Mouse (Mus musculus): ENCODE results near the gene Gm9999. TPM values are rescaled to one million over a fixed set of nuclear protein-coding genes. Genes with fewer than 3 reads are reported as not detected.
A peak's percentile ranks its signal among the peaks of the same experiment; 100 is the strongest.

Gm9999 gene
- polyA plus RNA-seq (2012; rRNA removed): 1,349 and 1,518 TPM in 2 replicates

GRCm38 (mm10) chr7:46983280-46983679 is at the start of gene Gm9999:
Gene Gm9999 (plus strand): TSS chr7:46983580.
- TF ChIP-seq CTCF (IDR thresholded peaks at IDR 0.05; ENCODE audit: control insufficient read depth, insufficient read depth, insufficient replicate concordance, low read depth, low read length) (no peak), POLR2A (IDR thresholded peaks at IDR 0.05; ENCODE audit: control insufficient read depth, low read depth, low read length) (no peak)
- H3K4me1 ChIP-seq (ENCODE audit: control insufficient read depth, insufficient read depth, low read length): no peaks in the 10 kb centered on the region
- no peaks in the 10 kb centered on the region for H3K36me3 ChIP-seq (ENCODE audit: control insufficient read depth, insufficient read depth, low read length)
- H3K4me3 ChIP-seq (ENCODE audit: control insufficient read depth, low read depth, low read length): peak within 1 kb of the TSS; percentile 89
- H3K27me3 ChIP-seq (ENCODE audit: control insufficient read depth, insufficient read depth, low read length): no peaks in the 10 kb centered on the region
- peak within 1 kb of the TSS; percentile 61 for H3K27ac ChIP-seq (ENCODE audit: control insufficient read depth, insufficient read depth, low read depth, low read length)

- no peak overlapping the region for H3K4me3 ChIP-seq (ENCODE audit: control insufficient read depth, low read depth, low read length)
- H3K4me1 ChIP-seq (ENCODE audit: control insufficient read depth, insufficient read depth, low read length): no peaks in the 10 kb centered on the region
- no peak overlapping the region for H3K27ac ChIP-seq (ENCODE audit: control insufficient read depth, insufficient read depth, low read depth, low read length)
- H3K36me3 ChIP-seq (ENCODE audit: control insufficient read depth, insufficient read depth, low read length): no peaks in the 10 kb centered on the region
- TF ChIP-seq CTCF (IDR thresholded peaks at IDR 0.05; ENCODE audit: control insufficient read depth, insufficient read depth, insufficient replicate concordance, low read depth, low read length) (no peak), POLR2A (IDR thresholded peaks at IDR 0.05; ENCODE audit: control insufficient read depth, low read depth, low read length) (no peak)
- no peaks in the 10 kb centered on the region for H3K27me3 ChIP-seq (ENCODE audit: control insufficient read depth, insufficient read depth, low read length)
Measured at GRCm38 (mm10) chr7:46934788-46935187, 48.6 kb upstream of the Gm9999 start.

- H3K36me3 ChIP-seq (ENCODE audit: control insufficient read depth, insufficient read depth, low read length): no peaks in the 10 kb centered on the region
- no peak overlapping the region for H3K27ac ChIP-seq (ENCODE audit: control insufficient read depth, insufficient read depth, low read depth, low read length)
- H3K4me1 ChIP-seq (ENCODE audit: control insufficient read depth, insufficient read depth, low read length): no peaks in the 10 kb centered on the region
- TF ChIP-seq CTCF (IDR thresholded peaks at IDR 0.05; ENCODE audit: control insufficient read depth, insufficient read depth, insufficient replicate concordance, low read depth, low read length): peak; percentile 22; the same call in 1 of the 2 replicates
- no peak for TF ChIP-seq POLR2A (IDR thresholded peaks at IDR 0.05; ENCODE audit: control insufficient read depth, low read depth, low read length)
- no peak overlapping the region for H3K4me3 ChIP-seq (ENCODE audit: control insufficient read depth, low read depth, low read length)
- no peaks in the 10 kb centered on the region for H3K27me3 ChIP-seq (ENCODE audit: control insufficient read depth, insufficient read depth, low read length)
Measured at GRCm38 (mm10) chr7:46935847-46936246, 47.5 kb upstream of the Gm9999 start.

- no peaks in the 10 kb centered on the region for H3K27me3 ChIP-seq (ENCODE audit: control insufficient read depth, insufficient read depth, low read length)
- peak within 1 kb of the TSS; percentile 57 for H3K27ac ChIP-seq (ENCODE audit: control insufficient read depth, insufficient read depth, low read depth, low read length)
- peaks cover 6% of the 10 kb centered on the region for H3K4me1 ChIP-seq (ENCODE audit: control insufficient read depth, insufficient read depth, low read length)
- H3K4me3 ChIP-seq (ENCODE audit: control insufficient read depth, low read depth, low read length): peak within 1 kb of the TSS; percentile 90
- TF ChIP-seq POLR2A (IDR thresholded peaks at IDR 0.05; ENCODE audit: control insufficient read depth, low read depth, low read length) (peak; percentile 81), CTCF (IDR thresholded peaks at IDR 0.05; ENCODE audit: control insufficient read depth, insufficient read depth, insufficient replicate concordance, low read depth, low read length) (no peak)
- no peaks in the 10 kb centered on the region for H3K36me3 ChIP-seq (ENCODE audit: control insufficient read depth, insufficient read depth, low read length)
Measured at GRCm38 (mm10) chr7:46957831-46958691, 25.3 kb upstream of the Gm9999 start, which contains the start of gene Uevld. Gene Uevld (minus strand): TSS chr7:46958527.

- peaks cover 6% of the 10 kb centered on the region for H3K4me1 ChIP-seq (ENCODE audit: control insufficient read depth, insufficient read depth, low read length)
- no peak overlapping the region for H3K27ac ChIP-seq (ENCODE audit: control insufficient read depth, insufficient read depth, low read depth, low read length)
- TF ChIP-seq CTCF (IDR thresholded peaks at IDR 0.05; ENCODE audit: control insufficient read depth, insufficient read depth, insufficient replicate concordance, low read depth, low read length) (no peak), POLR2A (IDR thresholded peaks at IDR 0.05; ENCODE audit: control insufficient read depth, low read depth, low read length) (no peak)
- no peaks in the 10 kb centered on the region for H3K27me3 ChIP-seq (ENCODE audit: control insufficient read depth, insufficient read depth, low read length)
- H3K4me3 ChIP-seq (ENCODE audit: control insufficient read depth, low read depth, low read length): no peak overlapping the region
- H3K36me3 ChIP-seq (ENCODE audit: control insufficient read depth, insufficient read depth, low read length): no peaks in the 10 kb centered on the region
Measured at GRCm38 (mm10) chr7:46958853-46959252, 24.5 kb upstream of the Gm9999 start.

GRCm38 (mm10) chr7:46960991-46961390 is 22.4 kb upstream of the Gm9999 start:
- no peak for TF ChIP-seq CTCF (IDR thresholded peaks at IDR 0.05; ENCODE audit: control insufficient read depth, insufficient read depth, insufficient replicate concordance, low read depth, low read length)
- TF ChIP-seq POLR2A (IDR thresholded peaks at IDR 0.05; ENCODE audit: control insufficient read depth, low read depth, low read length): no peak

GRCm38 (mm10) chr7:46962132-46962531 is 21.2 kb upstream of the Gm9999 start:
- no peaks in the 10 kb centered on the region for H3K27me3 ChIP-seq (ENCODE audit: control insufficient read depth, insufficient read depth, low read length)
- no peaks in the 10 kb centered on the region for H3K36me3 ChIP-seq (ENCODE audit: control insufficient read depth, insufficient read depth, low read length)
- TF ChIP-seq POLR2A (IDR thresholded peaks at IDR 0.05; ENCODE audit: control insufficient read depth, low read depth, low read length): no peak
- TF ChIP-seq CTCF (IDR thresholded peaks at IDR 0.05; ENCODE audit: control insufficient read depth, insufficient read depth, insufficient replicate concordance, low read depth, low read length): no peak
- H3K4me3 ChIP-seq (ENCODE audit: control insufficient read depth, low read depth, low read length): no peak overlapping the region
- H3K4me1 ChIP-seq (ENCODE audit: control insufficient read depth, insufficient read depth, low read length): peaks cover 6% of the 10 kb centered on the region
- H3K27ac ChIP-seq (ENCODE audit: control insufficient read depth, insufficient read depth, low read depth, low read length): no peak overlapping the region

More at GRCm38 (mm10) chr7:46960991-46961390, 22.4 kb upstream of the Gm9999 start:
- Histone ChIP-seq H3K4me3 (ENCODE audit: control insufficient read depth, low read depth, low read length) (no peak overlapping the region), H3K27me3 (ENCODE audit: control insufficient read depth, insufficient read depth, low read length) (no peaks in the 10 kb centered on the region), H3K4me1 (ENCODE audit: control insufficient read depth, insufficient read depth, low read length) (peaks cover 6% of the 10 kb centered on the region), H3K27ac (ENCODE audit: control insufficient read depth, insufficient read depth, low read depth, low read length) (no peak overlapping the region), H3K36me3 (ENCODE audit: control insufficient read depth, insufficient read depth, low read length) (no peaks in the 10 kb centered on the region)

Measured in testis, adult 2 months (tissue).